Mouse (Mus musculus): ENCODE results near the gene BC052040.

GRCm38 (mm10) chr2:115667516-115667915 lies 86.0 kb downstream of the BC052040 start:
- TF ChIP-seq EP300 (IDR thresholded peaks at IDR 0.05; ENCODE audit: insufficient read depth, low read depth, low read length): no peak
- TF ChIP-seq POLR2A (IDR thresholded peaks at IDR 0.05; ENCODE audit: insufficient read depth, low read length): no peak
- no peak for TF ChIP-seq CTCF (IDR thresholded peaks at IDR 0.05; ENCODE audit: low read depth, low read length)

Data from ES-Bruce4 (cell line).